10 mouse cellular contexts compared by ENCODE assay signal in the genomic region with DNA sequence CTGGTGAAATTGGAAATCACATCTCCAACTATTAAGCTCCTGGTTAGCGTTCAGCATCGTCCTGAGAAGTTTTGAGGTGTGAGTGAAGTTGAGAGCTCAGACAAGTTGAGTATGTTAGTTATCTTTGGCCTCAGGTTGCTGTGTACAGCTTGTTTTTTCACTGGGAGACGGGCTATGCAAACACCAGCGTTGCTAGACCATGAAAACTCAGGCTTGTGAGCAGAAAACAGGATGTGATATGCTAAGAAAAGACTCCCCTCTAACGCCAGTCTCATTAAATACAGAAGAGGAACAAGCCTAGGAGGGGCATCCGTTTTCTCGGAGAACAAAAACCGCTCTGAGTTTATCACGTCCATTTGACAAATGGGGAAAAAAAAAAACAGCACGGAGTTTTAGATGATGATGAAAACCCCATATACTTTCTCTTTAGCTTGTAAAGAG. TPM values are rescaled to one million over a fixed set of nuclear protein-coding genes. Genes with fewer than 3 reads are reported as not detected.
DNase-seq lines count a peak whose midpoint lies in the region; ATAC-seq lines count a peak whose summit lies in the region.
"Had no signal": no experiment of that assay in that cellular context is flagged by ENCODE, and none has a peak within 500 bp of the region (broad histone marks: within the 10 kb centered on the region; RNA-seq: fewer than 3 reads in every experiment).

No protein-coding gene starts in this region.

- no peaks in the 10 kb centered on the region for H3K27me3 ChIP-seq in heart, embryonic 15.5 days
- no peaks in the 10 kb centered on the region for H3K27me3 ChIP-seq in lung, embryonic 16.5 days (ENCODE audit: control insufficient read depth, insufficient read depth, low read depth, low read length)

- 46% methylated on average over 10 of the region's 10 CpGs for WGBS in heart, embryonic 15.5 days
- 37% methylated on average over 10 of the region's 10 CpGs for whole genome bisulfite sequencing in lung, embryonic 16.5 days

- H3K4me2 ChIP-seq in heart, embryonic 15.5 days: no peak overlapping the region; the same call in 1 of the 2 replicates
- H3K4me2 ChIP-seq in lung, embryonic 16.5 days (ENCODE audit: low read depth, low read length): no peak overlapping the region

- no peaks in the 10 kb centered on the region for H3K36me3 ChIP-seq in heart, embryonic 15.5 days
- no peaks in the 10 kb centered on the region for H3K36me3 ChIP-seq in lung, embryonic 16.5 days (ENCODE audit: control insufficient read depth, insufficient read depth, low read length)
- H3K36me3 ChIP-seq: heart, embryonic 10.5 days had no signal

- H3K9me3 ChIP-seq in heart, embryonic 15.5 days (replicated peaks): no peaks in the 10 kb centered on the region
- no peaks in the 10 kb centered on the region for H3K9me3 ChIP-seq in lung, embryonic 16.5 days (ENCODE audit: control insufficient read depth, low read length)
- H3K9me3 ChIP-seq: heart, embryonic 10.5 days had no signal

- DNase-seq in heart, postnatal 14 days: no peak
- DNase-seq in thymus, postnatal 0 days (ENCODE audit: low spot score): peak; percentile 47
- DNase-seq in thymus, postnatal 4 days: no peak
- peak; percentile 19 to 60 for DNase-seq in spleen, postnatal 4 days (ENCODE audit: low spot score in 2 of 2)
- no peak for DNase-seq in gastrocnemius, adult 18-20 months (ENCODE audit: low spot score)
- no peak for DNase-seq in gastrocnemius, postnatal 4 days (ENCODE audit: low spot score in 2 of 2)

- no peak overlapping the region for H3K9ac ChIP-seq in heart, embryonic 15.5 days
- no peak overlapping the region for H3K9ac ChIP-seq in lung, embryonic 16.5 days (ENCODE audit: low read length)

- no peak for ATAC-seq in heart, embryonic 15.5 days (replicated peaks; ENCODE audit: insufficient number of reproducible peaks, insufficient read depth, low FRiP score, low read depth)
- ATAC-seq in lung, embryonic 16.5 days (ENCODE audit: low read depth): peak; percentile 51; the same call in 1 of the 2 replicates

- H3K4me1 ChIP-seq in heart, embryonic 15.5 days (replicated peaks): no peaks in the 10 kb centered on the region
- no peaks in the 10 kb centered on the region for H3K4me1 ChIP-seq in lung, embryonic 16.5 days (replicated peaks; ENCODE audit: control insufficient read depth, insufficient read depth, low read length)
- H3K4me1 ChIP-seq: heart, embryonic 10.5 days had no signal

- peak overlapping the region; percentile 42; the same call in 1 of the 2 replicates for H3K27ac ChIP-seq in heart, embryonic 15.5 days
- peak overlapping the region; percentile 30 for H3K27ac ChIP-seq in lung, embryonic 16.5 days (ENCODE audit: low read length)
- H3K27ac ChIP-seq: heart, embryonic 10.5 days; stomach, postnatal 0 days had no signal

- intact Hi-C loops in heart, postnatal 14 days (cut with DNase I): loop anchor here (5.0 to 10.0 kb wide), 2 partner anchors 37 to 135 kb away; partner anchors contain the start of gene Tap2

- H3K4me3 ChIP-seq in heart, embryonic 15.5 days: no peak overlapping the region
- no peak overlapping the region for H3K4me3 ChIP-seq in lung, embryonic 16.5 days (ENCODE audit: low read length)
- H3K4me3 ChIP-seq: heart, embryonic 10.5 days had no signal

RNA-seq across cellular contexts. Expression of gene H2-Ob, which starts 0.9 kb away (rescaled TPM):
- 0.14 and 0.30 TPM in 2 replicates for polyA plus RNA-seq in heart, embryonic 15.5 days (2015; fragmentation: Nextera tagmentation; extraction: Ambion mirVana)
- total RNA-seq in heart, postnatal 14 days (2021): under 1 TPM; 0.88 TPM
- 2.6 and 2.8 TPM in 2 replicates for polyA plus RNA-seq in thymus, postnatal 0 days (2015; fragmentation: Nextera tagmentation; extraction: Ambion mirVana)
- polyA plus RNA-seq in lung, embryonic 16.5 days (2015; fragmentation: Nextera tagmentation; extraction: Ambion mirVana): 0.35 and 0.53 TPM in 2 replicates
- total RNA-seq in gastrocnemius, adult 18-20 months (2021): under 1 TPM; 0.14 to 0.33 TPM
- total RNA-seq in gastrocnemius, postnatal 4 days (2021): under 1 TPM in 1 of 2 experiments, not detected in 1; 0.39 TPM
- polyA plus RNA-seq: heart, embryonic 10.5 days had no signal

RNA-seq across cellular contexts. Expression of gene H2-Ab1, which starts 17.9 kb away (rescaled TPM):
- polyA plus RNA-seq in heart, embryonic 15.5 days (2015; fragmentation: Nextera tagmentation; extraction: Ambion mirVana): 16.2 and 120 TPM in 2 replicates
- 10 to 100 TPM in 1 of 2 experiments, 1 to 10 TPM in 1; 6.6 to 12.7 TPM for total RNA-seq in heart, postnatal 14 days (2021)
- polyA plus RNA-seq in thymus, postnatal 0 days (2015; fragmentation: Nextera tagmentation; extraction: Ambion mirVana): 1,510 and 1,544 TPM in 2 replicates
- 15.1 and 36.2 TPM in 2 replicates for polyA plus RNA-seq in lung, embryonic 16.5 days (2015; fragmentation: Nextera tagmentation; extraction: Ambion mirVana)
- total RNA-seq in gastrocnemius, adult 18-20 months (2021): 1 to 10 TPM; 3.0 to 4.8 TPM
- total RNA-seq in gastrocnemius, postnatal 4 days (2021): 1 to 10 TPM; 2.1 to 2.9 TPM

RNA-seq across cellular contexts. Expression of gene Tap2, which starts 36.3 kb away (rescaled TPM):
- polyA plus RNA-seq in heart, embryonic 15.5 days (2015; fragmentation: Nextera tagmentation; extraction: Ambion mirVana): 5.3 and 13.7 TPM in 2 replicates
- 10 to 100 TPM; 18.9 to 20.7 TPM for total RNA-seq in heart, postnatal 14 days (2021)
- 140 and 153 TPM in 2 replicates for polyA plus RNA-seq in thymus, postnatal 0 days (2015; fragmentation: Nextera tagmentation; extraction: Ambion mirVana)
- 12.2 and 18.1 TPM in 2 replicates for polyA plus RNA-seq in lung, embryonic 16.5 days (2015; fragmentation: Nextera tagmentation; extraction: Ambion mirVana)
- total RNA-seq in gastrocnemius, adult 18-20 months (2021): 1 to 10 TPM; 4.1 to 6.6 TPM
- total RNA-seq in gastrocnemius, postnatal 4 days (2021): 1 to 10 TPM; 8.1 to 8.3 TPM

RNA-seq across cellular contexts. Expression of gene Psmb8, which starts 42.1 kb away (rescaled TPM):
- polyA plus RNA-seq in heart, embryonic 15.5 days (2015; fragmentation: Nextera tagmentation; extraction: Ambion mirVana): 6.3 and 50.4 TPM in 2 replicates
- total RNA-seq in heart, postnatal 14 days (2021): 10 to 100 TPM in 1 of 2 experiments, 1 to 10 TPM in 1; 8.9 to 13.0 TPM
- polyA plus RNA-seq in thymus, postnatal 0 days (2015; fragmentation: Nextera tagmentation; extraction: Ambion mirVana): 875 and 899 TPM in 2 replicates
- polyA plus RNA-seq in lung, embryonic 16.5 days (2015; fragmentation: Nextera tagmentation; extraction: Ambion mirVana): 21.4 and 37.2 TPM in 2 replicates
- 1 to 10 TPM; 3.2 to 6.7 TPM for total RNA-seq in gastrocnemius, adult 18-20 months (2021)
- 1 to 10 TPM; 4.3 to 6.1 TPM for total RNA-seq in gastrocnemius, postnatal 4 days (2021)

RNA-seq across cellular contexts. Expression of gene H2-Aa, which starts 48.0 kb away (rescaled TPM):
- polyA plus RNA-seq in heart, embryonic 15.5 days (2015; fragmentation: Nextera tagmentation; extraction: Ambion mirVana): 5.9 and 42.6 TPM in 2 replicates
- 10 to 100 TPM in 1 of 2 experiments, 1 to 10 TPM in 1; 7.0 to 13.1 TPM for total RNA-seq in heart, postnatal 14 days (2021)
- polyA plus RNA-seq in thymus, postnatal 0 days (2015; fragmentation: Nextera tagmentation; extraction: Ambion mirVana): 991 and 995 TPM in 2 replicates
- polyA plus RNA-seq in lung, embryonic 16.5 days (2015; fragmentation: Nextera tagmentation; extraction: Ambion mirVana): 9.0 and 18.1 TPM in 2 replicates
- 1 to 10 TPM; 3.7 to 5.9 TPM for total RNA-seq in gastrocnemius, adult 18-20 months (2021)
- 1 to 10 TPM; 2.1 to 3.1 TPM for total RNA-seq in gastrocnemius, postnatal 4 days (2021)

Comparison
In these comparisons a context has a peak if more than half of its experiments do, and no peak if none do; other contexts are left out.
1. DNase-seq: peak in thymus, postnatal 0 days (single experiment) and spleen, postnatal 4 days (2 of 2); none in heart, postnatal 14 days (0 of 2), thymus, postnatal 4 days (single experiment), gastrocnemius, adult 18-20 months (single experiment) and gastrocnemius, postnatal 4 days (0 of 2).